Mouse (Mus musculus) heart, adult 18-20 months (tissue): ENCODE results near the gene Gm20817. TPM values are rescaled to one million over a fixed set of nuclear protein-coding genes. Genes with fewer than 3 reads are reported as not detected.
"Not testable (repeated sequence)": the region's sequence is repeated elsewhere in the genome, so short reads cannot be mapped to it uniquely, and the experiment has no call there.

Experiments used
- DNase-seq, 2 experiments: peaks; one replicate each; pipeline ENCODE4 v3.0.0; 2021 to 2022; ENCODE audit warnings: mixed read lengths in 1 of 2
- long read RNA-seq, 2 experiments: library from polyadenylated mRNA; stranded (forward); transcript quantifications; one replicate each; pipeline ENCODE4 v2.0.0; 2021
- total RNA-seq, 2 experiments: library from RNA; stranded (reverse); gene quantifications; 2 replicates each; pipeline ENCODE4 v1.2.3; 2021

Gene Gm20817
- not detected for total RNA-seq
- long read RNA-seq, experiment 1, result 0 reads
- long read RNA-seq, experiment 2, result 0 reads

DNA sequence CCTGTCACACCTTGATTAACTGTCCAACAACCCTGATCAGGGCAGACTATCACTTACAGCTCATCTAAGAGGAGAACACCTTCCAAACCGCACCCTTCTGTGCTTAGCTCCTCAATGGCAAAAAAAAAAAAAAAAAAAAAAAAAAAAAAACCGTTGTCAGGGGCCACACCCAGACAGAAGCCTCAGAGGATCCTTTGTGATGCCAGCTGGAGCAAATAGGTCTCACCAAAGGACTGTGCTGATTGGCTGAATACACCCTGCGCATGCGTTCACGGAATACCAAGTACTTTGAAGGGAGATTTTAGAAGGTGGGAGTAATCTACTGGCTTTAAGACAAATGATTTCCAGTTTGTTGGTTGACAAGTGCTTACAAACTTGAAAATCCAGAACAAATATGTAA, at the start of gene Gm20817:
Gm20817 (minus strand) TSS at position 101 of the 400 bp plus-strand sequence.
- not testable (repeated sequence) for DNase-seq
